Mouse (Mus musculus) bone marrow, adult 2 months (tissue): ENCODE measurements around the gene Mettl8.

Experiments
- CTCF ChIP-seq: fragments of 200-500 bp; IDR thresholded peaks from 2 replicates; pipeline ENCODE4 v1.5.1; 2011; ENCODE audit warnings: low read length, control low read depth; ENCODE audit not compliant: control insufficient read depth, insufficient read depth
- POLR2A ChIP-seq: fragments of 200-500 bp; IDR thresholded peaks from 2 replicates; pipeline ENCODE4 v1.6.1; 2011; ENCODE audit warnings: low read depth, mild to moderate bottlenecking, control low read depth, low read length, borderline replicate concordance; ENCODE audit not compliant: control insufficient read depth

DNA sequence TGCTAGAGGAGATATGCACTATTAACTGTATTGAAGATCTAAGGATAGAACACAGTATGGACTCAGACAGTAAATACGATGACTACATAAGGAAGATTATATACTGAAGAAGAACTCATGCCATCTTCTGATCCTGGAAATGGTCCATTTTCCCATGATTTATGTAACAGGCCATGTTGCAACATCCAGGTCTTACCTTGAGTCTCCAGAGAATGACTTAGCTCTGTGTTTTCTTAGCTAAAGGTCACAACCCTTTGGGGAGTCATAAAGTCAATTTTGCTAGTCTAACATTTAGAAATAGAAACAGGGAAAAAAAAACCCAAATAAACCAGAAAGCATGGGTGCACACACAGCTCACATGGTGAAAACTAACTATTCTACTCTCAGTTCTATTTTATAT is 43.6 kb downstream of the Mettl8 start:
- TF ChIP-seq POLR2A (no peak), CTCF (no peak)
